Mouse (Mus musculus) CH12.LX (cell line): ENCODE data around the gene Kctd10. TPM values are rescaled to one million over a fixed set of nuclear protein-coding genes. Genes with fewer than 3 reads are reported as not detected.

Source experiments
- DNase-seq: peaks from one replicate; pipeline ENCODE4 v3.0.0-alpha.2; 2013; ENCODE audit errors: extremely low read depth
- H3K27ac ChIP-seq: 2 replicates; pipeline ENCODE4 v1.5.1; 2012; ENCODE audit warnings: low read depth, mild to moderate bottlenecking, control low read depth, moderate library complexity; ENCODE audit not compliant: insufficient read depth
- H3K27me3 ChIP-seq: replicated peaks from 2 replicates; pipeline ENCODE3; 2012; ENCODE audit warnings: inconsistent platforms
- H3K36me3 ChIP-seq, 2 experiments: replicated peaks in 1 of 2; 2 replicates each; pipeline versions ENCODE3 to v1.6.1; 2012; ENCODE audit warnings: inconsistent platforms in 1 of 2, low read length in 1 of 2, mild to moderate bottlenecking in 1 of 2, mixed read lengths in 1 of 2, moderate library complexity in 1 of 2; ENCODE audit not compliant: control insufficient read depth in 1 of 2, insufficient read depth in 1 of 2
- H3K4me1 ChIP-seq, 2 experiments: 2 replicates each; pipeline ENCODE4 v1.6.1; 2012; ENCODE audit warnings: inconsistent platforms in 1 of 2, moderate library complexity in 1 of 2; ENCODE audit not compliant: insufficient read depth in 2 of 2, control insufficient read depth in 1 of 2
- H3K4me2 ChIP-seq: 2 replicates; pipeline ENCODE4 v1.6.1; 2012; ENCODE audit warnings: low read depth, mild to moderate bottlenecking, control low read depth; ENCODE audit not compliant: poor library complexity, insufficient read depth, severe bottlenecking
- H3K4me3 ChIP-seq, 3 experiments: fragments of 150-350 bp in 1 of 3; sonication (generic) in 1 of 3; replicated peaks in 1 of 3; 2 replicates each; pipeline versions ENCODE3 to v1.5.1; 2011 to 2012; ENCODE audit warnings: low read depth in 2 of 3, low read length in 2 of 3, mild to moderate bottlenecking in 2 of 3, moderate library complexity in 2 of 3, control low read depth in 1 of 3, improper control_type of control experiment in 1 of 3, inconsistent platforms in 1 of 3, mixed read lengths in 1 of 3; ENCODE audit not compliant: poor library complexity in 1 of 3
- H3K79me2 ChIP-seq: replicated peaks from 2 replicates; pipeline ENCODE4 v1.6.1; 2012; ENCODE audit warnings: mild to moderate bottlenecking, moderate library complexity; ENCODE audit not compliant: control insufficient read depth, poor library complexity, insufficient read depth, severe bottlenecking; ENCODE audit errors: extremely low read depth
- H3K9ac ChIP-seq: 2 replicates; pipeline ENCODE4 v1.6.1; 2012; ENCODE audit warnings: low read depth, mild to moderate bottlenecking, control low read depth, moderate library complexity; ENCODE audit not compliant: insufficient read depth
- H3K9me3 ChIP-seq: replicated peaks from 2 replicates; pipeline ENCODE3; 2012; ENCODE audit warnings: low read length, inconsistent platforms, mixed read lengths
- BHLHE40 ChIP-seq: IDR thresholded peaks from 2 replicates; pipeline ENCODE4 v1.6.1; 2011; ENCODE audit warnings: mild to moderate bottlenecking, low read depth, low read length, improper control_type of control experiment
- CHD1 ChIP-seq: IDR thresholded peaks from 2 replicates; pipeline ENCODE4 v1.6.1; 2012; ENCODE audit warnings: low read depth, low read length, improper control_type of control experiment, inconsistent platforms
- CHD2 ChIP-seq: IDR thresholded peaks from 2 replicates; pipeline ENCODE4 v1.6.1; 2011; ENCODE audit warnings: low read length, improper control_type of control experiment
- CTCF ChIP-seq, 2 experiments: IDR thresholded peaks in 1 of 2; conservative IDR thresholded peaks in 1 of 2; 2 replicates each; pipeline ENCODE4 v1.5.1; 2011 to 2012; ENCODE audit warnings: low read depth in 2 of 2, low read length in 2 of 2, improper control_type of control experiment in 1 of 2, inconsistent platforms in 1 of 2, mild to moderate bottlenecking in 1 of 2, moderate library complexity in 1 of 2
- ETS1 ChIP-seq: conservative IDR thresholded peaks from 2 replicates; pipeline ENCODE4 v1.6.1; 2012; ENCODE audit warnings: low read depth, mild to moderate bottlenecking, inconsistent platforms, low read length, improper control_type of control experiment, moderate library complexity
- KAT2A ChIP-seq: IDR thresholded peaks from 2 replicates; pipeline ENCODE4 v1.6.1; 2012; ENCODE audit warnings: low read length, improper control_type of control experiment, inconsistent platforms; ENCODE audit not compliant: insufficient replicate concordance
- MAFK ChIP-seq: IDR thresholded peaks from 2 replicates; pipeline ENCODE4 v1.6.1; 2011; ENCODE audit warnings: low read length, improper control_type of control experiment; ENCODE audit not compliant: insufficient replicate concordance
- MAX ChIP-seq: IDR thresholded peaks from 2 replicates; pipeline ENCODE4 v1.6.1; 2011; ENCODE audit warnings: low read length, improper control_type of control experiment
- MAZ ChIP-seq: IDR thresholded peaks from 2 replicates; pipeline ENCODE4 v1.6.1; 2012; ENCODE audit warnings: low read depth, mild to moderate bottlenecking, inconsistent platforms, low read length, improper control_type of control experiment, moderate library complexity
- MXI1 ChIP-seq: IDR thresholded peaks from 2 replicates; pipeline ENCODE4 v1.6.1; 2011; ENCODE audit warnings: mild to moderate bottlenecking, low read depth, low read length, improper control_type of control experiment
- MYC ChIP-seq: IDR thresholded peaks from 2 replicates; pipeline ENCODE4 v1.6.1; 2011; ENCODE audit warnings: low read depth, mild to moderate bottlenecking, improper control_type of control experiment, low read length
- NELFE ChIP-seq: IDR thresholded peaks from 2 replicates; pipeline ENCODE4 v1.6.1; 2011; ENCODE audit warnings: low read depth, low read length, improper control_type of control experiment
- RAD21 ChIP-seq: IDR thresholded peaks from 2 replicates; pipeline ENCODE4 v1.6.1; 2011; ENCODE audit warnings: low read depth, mild to moderate bottlenecking, low read length, improper control_type of control experiment, moderate library complexity
- RCOR1 ChIP-seq: conservative IDR thresholded peaks from 2 replicates; pipeline ENCODE4 v1.6.1; 2012; ENCODE audit warnings: low read depth, mild to moderate bottlenecking, inconsistent platforms, low read length, improper control_type of control experiment
- SIN3A ChIP-seq: IDR thresholded peaks from 2 replicates; pipeline ENCODE4 v1.6.1; 2012; ENCODE audit warnings: low read length, improper control_type of control experiment, inconsistent platforms
- SMC3 ChIP-seq: IDR thresholded peaks from 2 replicates; pipeline ENCODE4 v1.6.1; 2011; ENCODE audit warnings: low read depth, low read length, improper control_type of control experiment
- TCF12 ChIP-seq: IDR thresholded peaks from 2 replicates; pipeline ENCODE4 v1.6.1; 2014; ENCODE audit warnings: low read depth, mild to moderate bottlenecking, inconsistent platforms, low read length, improper control_type of control experiment
- USF1 ChIP-seq: IDR thresholded peaks from 2 replicates; pipeline ENCODE4 v1.6.1; 2014; ENCODE audit warnings: low read depth, mild to moderate bottlenecking, inconsistent platforms, low read length, improper control_type of control experiment
- USF2 ChIP-seq: conservative IDR thresholded peaks from 2 replicates; pipeline ENCODE4 v1.6.1; 2011; ENCODE audit warnings: low read depth, low read length, improper control_type of control experiment
- ZC3H11A ChIP-seq: IDR thresholded peaks from 2 replicates; pipeline ENCODE4 v1.6.1; 2012; ENCODE audit warnings: low read depth, mild to moderate bottlenecking, inconsistent platforms, low read length, improper control_type of control experiment
- dilution Hi-C: fragments of 300-500 bp; cut with MboI; formaldehyde crosslinking; loops from 2 replicates; pipeline ENCODE4 v1.14.3; 2020; ENCODE audit warnings: low sequenced_read_pairs; ENCODE audit not compliant: extremely low pct_unique_long_range_greater_than_20kb, extremely low pct_ligation_motif_present
- in situ Hi-C: fragments of 300-500 bp; cut with MboI; formaldehyde crosslinking; loops from 3 replicates; pipeline ENCODE4 v1.14.3; 2019; ENCODE audit warnings: low sequenced_read_pairs, low pct_ligation_motif_present, low pct_unique_long_range_greater_than_20kb, mixed read lengths
- polyA plus RNA-seq: library from polyadenylated mRNA; unstranded; fragments of >175 nt; gene quantifications from 2 replicates; pipeline ENCODE4 v1.2.1, GENCODE M21; 2012; ENCODE audit warnings: low read depth; ENCODE audit not compliant: insufficient read length
- total RNA-seq, 2 experiments: library from RNA; depleted of rRNA; stranded (reverse); fragments of 300-350 nt in 1 of 2; fragments of >200 nt in 1 of 2; gene quantifications; 2 replicates each; pipeline ENCODE4 v1.2.3; 2012 to 2014

The Kctd10 gene
- total and polyA plus RNA-seq, 3 experiments: 37.5 to 39.5 (median 39.3) TPM

DNA sequence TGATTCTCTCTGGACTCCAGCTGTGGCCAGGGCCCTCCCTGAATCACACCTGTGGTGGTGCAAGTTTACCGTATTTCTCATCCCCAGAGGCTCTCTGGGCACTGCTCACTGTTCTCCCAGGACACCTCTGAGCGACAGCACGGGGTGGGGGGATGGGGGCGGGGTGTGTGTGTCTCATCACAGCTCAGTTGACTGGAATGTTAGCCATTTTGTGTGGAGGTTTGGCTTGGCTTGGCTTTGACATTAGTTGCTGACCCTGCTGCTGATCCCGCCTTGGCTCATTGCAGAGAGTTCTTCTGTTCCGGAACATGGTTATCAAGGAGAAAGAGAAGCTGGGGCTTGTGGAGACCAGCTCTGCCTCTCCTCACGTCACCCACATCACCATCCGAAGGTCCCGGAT is 27.5 kb upstream of the Kctd10 start:
- Histone ChIP-seq H3K36me3 (peaks cover 98 to 100% of the 10 kb centered on the region in 2 experiments), H3K4me1 (no peaks in the 10 kb centered on the region), H3K9ac (no peak overlapping the region), H3K27ac (no peak overlapping the region), H3K4me3 (no peak overlapping the region), H3K4me2 (no peak overlapping the region), H3K27me3 (no peaks in the 10 kb centered on the region), H3K79me2 (no peaks in the 10 kb centered on the region), H3K9me3 (no peaks in the 10 kb centered on the region)
- in situ Hi-C loops (no loop called here), dilution Hi-C loops (no loop called here)
- TF ChIP-seq MAX (no peak), SMC3 (no peak), USF1 (no peak), KAT2A (no peak), USF2 (no peak), ZC3H11A (no peak)
- no peak for DNase-seq

DNA sequence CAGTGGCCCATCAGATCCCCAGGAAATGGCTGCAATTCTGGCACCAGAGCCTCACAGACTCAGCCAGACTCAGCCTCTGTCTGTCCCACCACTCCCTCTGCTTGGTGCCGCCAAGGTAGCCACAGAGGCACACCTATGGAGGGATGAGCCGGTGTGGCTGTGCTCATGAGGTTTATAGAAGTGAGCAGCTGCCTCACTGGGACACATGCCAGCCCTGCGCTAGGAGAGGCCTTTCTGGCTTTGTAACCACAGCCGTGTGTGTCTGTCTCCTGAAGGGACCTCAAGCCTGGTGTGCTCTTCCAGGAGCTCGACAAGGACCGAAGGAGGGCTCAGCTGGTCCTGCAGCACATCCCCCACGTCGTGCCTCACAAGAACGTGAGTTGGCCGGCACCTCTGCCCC is 27.0 kb upstream of the Kctd10 start:
- Histone ChIP-seq H3K36me3 (peaks cover 98 to 100% of the 10 kb centered on the region in 2 experiments), H3K79me2 (no peaks in the 10 kb centered on the region), H3K27me3 (no peaks in the 10 kb centered on the region), H3K9ac (no peak overlapping the region), H3K4me1 (no peaks in the 10 kb centered on the region), H3K9me3 (no peaks in the 10 kb centered on the region), H3K4me3 (no peak overlapping the region), H3K27ac (no peak overlapping the region), H3K4me2 (no peak overlapping the region)
- no peak for DNase-seq
- in situ Hi-C loops (no loop called here), dilution Hi-C loops (no loop called here)
- TF ChIP-seq RCOR1 (no peak), SMC3 (no peak), MAFK (no peak), CHD2 (no peak), RAD21 (no peak), MAZ (no peak), NELFE (no peak), CTCF (conservative IDR thresholded peaks at IDR 0.05 in 1 of 2, IDR thresholded peaks at IDR 0.05 in 1 of 2; ENCODE audit: low read depth in 2 of 2, low read length in 2 of 2) (no peak), TCF12 (no peak), KAT2A (no peak), USF1 (no peak), BHLHE40 (no peak), MXI1 (no peak), SIN3A (no peak), ZC3H11A (no peak), MYC (no peak), CHD1 (no peak), ETS1 (no peak)
